Mouse (Mus musculus): ENCODE results near the gene Trpc5os. TPM values are rescaled to one million over a fixed set of nuclear protein-coding genes. Genes with fewer than 3 reads are reported as not detected.

Gene Trpc5os
- polyA plus RNA-seq (2012; rRNA removed): not detected in 2 replicates

GRCm38 (mm10) chrX:144456281-144456680, at the start of gene Trpc5os:
Gene Trpc5os (plus strand): TSS chrX:144456581.

Other genes starting within 250 kb of the Trpc5os start
- 1.9 and 3.3 TPM in 2 replicates for gene Alg13, start 138.8 kb upstream of the Trpc5os start, polyA plus RNA-seq (2012; rRNA removed)
- gene Trpc5, start 231.6 kb downstream of the Trpc5os start, polyA plus RNA-seq (2012; rRNA removed): not detected in 2 replicates
- gene Rtl4, start 232.3 kb downstream of the Trpc5os start, polyA plus RNA-seq (2012; rRNA removed): not detected in 2 replicates

Measured in stomach, adult 2 months (tissue).